Mouse (Mus musculus) urinary bladder, postnatal 25 days (tissue): Measurements from ENCODE around the gene Ankrd34a.

Experiments used
- DNase-seq: peaks from one replicate; pipeline ENCODE4 v3.0.0; 2022; ENCODE audit warnings: low spot score

Gene Ankrd34a

DNA sequence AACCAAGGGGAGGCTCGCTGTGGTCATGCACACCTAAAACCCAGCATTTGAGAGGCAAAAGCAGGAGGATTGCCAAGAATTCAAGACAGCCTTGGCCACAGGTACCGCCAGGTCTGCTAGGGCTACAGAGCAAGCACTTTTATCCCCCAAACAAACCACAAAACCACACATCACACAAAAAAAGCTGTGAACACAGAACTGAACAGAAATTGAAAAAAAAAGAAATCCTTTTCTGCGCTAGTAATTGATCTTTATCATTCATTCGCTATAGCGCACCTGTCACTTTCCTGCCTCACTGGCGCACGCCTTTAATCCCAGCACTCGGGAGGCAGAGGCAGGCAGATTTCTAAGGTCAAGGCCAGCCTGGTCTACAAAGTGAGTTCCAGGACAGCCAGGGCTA lies 33.2 kb upstream of the Ankrd34a start:
- no peak for DNase-seq

DNA sequence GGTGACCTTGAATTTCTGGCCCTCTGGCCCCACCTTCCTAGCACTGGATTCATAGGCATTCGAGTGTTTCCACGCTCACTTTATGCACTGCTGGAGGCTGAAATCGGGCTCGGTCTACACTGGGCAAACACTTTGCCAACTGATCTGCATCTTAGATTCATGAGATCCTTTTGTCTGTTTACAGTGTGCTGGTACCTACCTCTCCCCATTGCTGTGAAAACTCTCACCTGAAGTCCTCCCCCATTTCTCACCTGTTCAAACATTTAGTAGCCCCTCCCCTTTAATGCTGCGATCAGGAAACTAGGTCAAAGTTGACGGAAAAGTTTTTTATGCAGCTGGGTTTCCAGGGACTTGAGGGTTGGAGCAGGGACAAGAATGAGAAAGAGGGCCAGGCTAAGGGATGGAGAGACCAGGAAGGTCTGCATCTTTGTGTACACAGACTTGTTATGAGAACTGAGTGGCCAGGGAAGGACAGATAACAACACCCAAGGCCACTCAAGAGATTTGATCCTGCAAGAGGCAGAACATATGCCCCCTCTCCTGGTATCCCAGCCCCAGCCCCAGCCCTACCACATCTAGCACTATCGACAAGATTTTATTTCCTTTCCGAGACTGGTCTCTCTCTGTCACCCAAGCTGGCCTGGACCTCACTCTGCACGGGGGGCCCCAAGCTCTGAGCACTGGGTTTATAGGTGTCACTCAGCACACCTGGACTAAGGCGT lies 32.4 kb upstream of the Ankrd34a start:
- DNase-seq: no peak

DNA sequence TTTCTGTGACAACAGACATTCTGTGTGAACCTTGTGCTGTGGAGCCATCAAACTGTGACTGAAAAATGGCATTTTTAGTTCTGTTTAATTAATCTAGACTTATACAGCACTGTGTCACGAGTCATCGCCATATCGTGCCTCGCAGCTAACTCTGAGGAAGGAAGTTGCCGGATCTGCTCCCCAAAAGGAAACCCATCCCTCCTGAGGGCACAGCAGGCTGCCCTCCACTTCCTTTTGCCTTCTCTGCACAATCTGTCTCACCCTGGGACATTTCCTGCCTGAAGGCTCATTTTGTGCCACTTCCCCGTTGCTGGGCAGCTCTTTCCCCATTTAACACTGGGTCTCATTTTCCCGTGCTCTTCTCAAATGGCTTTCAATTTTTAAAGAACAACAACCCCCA lies 31.8 kb upstream of the Ankrd34a start:
- no peak for DNase-seq

DNA sequence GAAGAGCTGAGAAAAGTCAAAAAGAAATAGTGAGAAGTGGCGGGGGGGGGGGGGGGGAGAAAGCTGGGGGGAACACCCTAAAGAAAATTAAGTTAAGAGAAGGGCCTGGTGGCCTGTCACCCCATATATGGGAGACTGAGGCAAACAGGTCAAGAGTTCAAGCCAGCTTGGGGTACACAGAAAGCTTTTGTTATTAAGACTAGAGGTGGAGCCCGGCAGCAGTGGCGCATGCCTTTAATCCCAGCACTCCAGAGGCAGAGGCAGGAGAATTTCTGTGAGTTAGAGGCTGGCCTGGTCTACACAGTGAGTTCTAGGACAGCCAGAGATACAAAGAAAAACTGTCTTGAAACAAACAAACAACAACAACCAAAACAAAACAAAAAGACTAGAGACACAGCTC lies 31.3 kb upstream of the Ankrd34a start:
- no peak for DNase-seq

DNA sequence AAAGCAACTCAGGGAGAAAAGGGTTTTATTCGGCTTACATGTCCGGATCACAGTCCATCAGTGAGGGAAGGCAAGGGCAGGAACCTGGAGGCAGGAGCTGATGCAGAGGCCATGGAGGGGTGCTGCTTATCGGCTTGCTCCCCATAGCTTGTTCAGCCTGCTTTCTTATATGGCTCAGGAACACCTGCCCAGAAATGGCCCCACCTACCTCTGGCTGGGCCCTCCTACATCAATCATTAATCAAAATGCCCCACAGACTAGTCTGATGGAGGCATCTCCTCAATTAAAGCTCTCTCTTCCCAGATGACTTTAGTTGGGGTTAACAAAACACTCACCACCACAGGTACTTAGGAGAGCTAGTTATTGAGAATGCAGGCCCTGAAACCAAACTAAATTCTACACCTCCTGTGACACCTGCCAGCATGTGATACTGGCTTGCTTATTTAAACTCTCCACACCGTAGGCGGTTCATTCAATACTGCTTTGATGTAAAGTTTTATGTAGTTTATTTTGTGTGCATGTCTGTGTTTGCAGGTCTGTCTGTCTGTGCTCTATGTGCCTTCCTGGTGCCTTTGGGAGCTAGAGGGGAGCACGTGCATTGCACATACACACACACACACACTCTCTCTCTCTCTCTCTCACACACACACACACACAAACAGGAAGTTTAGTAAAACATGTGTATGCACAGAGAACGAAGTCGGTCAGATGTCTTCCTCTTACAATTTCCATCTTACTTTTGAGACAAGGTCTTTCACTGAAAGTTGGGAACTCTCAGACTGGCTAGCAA lies 29.6 kb upstream of the Ankrd34a start:
- no peak for DNase-seq

DNA sequence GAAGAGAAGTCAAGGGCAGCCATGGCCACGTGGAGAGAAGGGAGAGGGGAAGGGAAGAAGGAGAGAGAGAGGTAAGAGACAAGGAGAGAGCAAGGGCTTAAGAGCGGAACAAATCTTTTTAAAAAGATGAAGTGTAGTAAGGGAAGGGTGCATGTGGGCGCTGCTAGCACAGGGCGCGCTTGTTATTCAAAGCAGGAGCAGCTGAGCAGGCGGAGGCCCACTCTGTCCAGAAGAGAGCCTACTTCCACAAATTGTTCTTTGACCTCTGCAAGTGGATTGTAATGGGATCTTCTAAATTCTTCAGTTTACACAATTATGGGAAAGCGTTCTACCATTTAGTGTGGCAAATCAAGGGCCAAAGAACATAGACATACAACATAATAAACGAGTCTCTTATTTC lies 27.8 kb upstream of the Ankrd34a start:
- DNase-seq: no peak

DNA sequence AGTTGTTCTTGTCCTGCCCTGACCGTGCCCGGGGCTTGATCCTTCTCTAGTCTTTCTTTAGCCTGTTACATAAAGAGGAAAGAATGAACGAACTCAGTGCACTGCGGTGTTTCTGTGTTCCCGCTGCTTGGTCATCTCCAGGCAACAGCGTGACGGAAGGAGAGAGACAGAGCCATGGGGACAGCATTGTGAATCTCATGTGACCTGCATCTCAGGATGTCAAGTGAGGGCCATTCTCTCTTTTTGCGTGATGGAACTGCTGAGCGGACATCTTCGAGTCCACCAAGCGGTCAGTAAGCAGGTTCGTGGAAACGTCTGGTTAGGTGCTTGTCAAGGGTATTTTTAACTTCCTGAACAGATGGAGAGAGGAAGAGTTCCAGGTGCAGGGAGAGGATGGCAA lies 26.9 kb upstream of the Ankrd34a start:
- DNase-seq: no peak

DNA sequence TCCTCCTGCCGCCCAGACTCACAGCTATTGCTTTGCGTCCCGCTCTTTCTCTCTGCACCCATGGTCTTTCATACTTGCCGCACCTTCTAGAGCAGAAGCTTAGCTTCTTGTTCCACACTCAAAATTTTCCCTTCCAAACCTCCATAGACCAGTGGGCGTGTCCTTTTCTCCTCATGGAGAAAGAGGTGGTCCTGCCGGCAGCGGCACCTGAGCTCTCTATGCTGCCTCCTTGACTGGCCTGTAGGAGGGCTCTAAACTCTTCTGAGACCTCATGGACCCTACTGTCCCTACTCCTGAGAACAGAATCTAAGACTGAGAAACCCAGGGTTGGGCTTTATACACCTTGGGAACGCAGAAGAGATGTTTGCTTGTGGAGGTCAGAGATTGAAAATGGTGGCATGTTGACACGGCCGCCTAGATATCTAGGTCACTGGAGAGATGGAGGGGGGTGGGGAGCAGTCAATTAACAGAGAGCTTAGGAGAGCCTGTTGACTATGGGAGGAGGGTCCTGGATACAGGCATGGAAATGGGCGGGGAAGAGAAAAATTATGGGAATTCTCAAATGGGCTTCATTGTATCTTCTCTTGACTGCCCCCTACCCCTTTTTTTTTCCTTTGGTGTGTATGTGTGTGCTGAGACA lies 26.4 kb upstream of the Ankrd34a start:
- DNase-seq: no peak

DNA sequence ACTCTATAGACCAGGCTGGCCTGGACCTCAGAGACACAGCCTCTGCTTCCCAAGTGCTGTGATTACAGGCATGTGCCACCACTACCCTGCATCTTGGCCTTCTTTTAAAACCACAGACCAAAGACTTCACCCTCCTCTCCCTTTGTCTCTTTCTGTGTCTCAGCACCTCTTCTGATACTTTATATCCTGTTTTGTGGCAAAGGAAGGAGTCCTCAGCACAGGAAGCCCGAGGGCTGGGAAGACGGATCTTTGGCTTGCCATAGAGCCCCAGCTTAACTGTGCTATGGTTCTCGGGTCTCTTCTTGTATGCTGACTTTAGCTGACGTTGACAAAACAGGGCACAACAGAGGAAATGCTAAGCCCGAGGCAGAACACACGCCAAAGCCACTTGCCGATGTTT lies 25.8 kb upstream of the Ankrd34a start:
- DNase-seq: no peak

DNA sequence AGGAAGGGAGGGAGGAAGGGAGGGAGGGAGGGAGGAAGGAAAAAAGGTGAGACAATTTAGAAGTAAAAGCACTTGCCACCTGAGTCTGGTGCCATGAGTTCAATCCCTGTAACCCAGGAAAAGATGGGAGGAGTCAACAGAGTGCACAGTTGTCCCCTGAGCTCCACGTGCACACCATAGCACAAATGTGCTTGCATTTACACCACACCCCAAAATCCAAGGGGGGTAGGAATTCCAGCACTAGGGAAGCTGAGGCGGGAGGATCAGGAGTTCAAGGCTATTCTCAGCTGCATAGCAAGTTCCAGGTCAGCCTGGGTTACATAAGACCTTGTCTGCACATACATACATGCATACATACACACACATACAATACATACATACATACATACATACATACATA lies 25.1 kb upstream of the Ankrd34a start:
- DNase-seq: no peak

DNA sequence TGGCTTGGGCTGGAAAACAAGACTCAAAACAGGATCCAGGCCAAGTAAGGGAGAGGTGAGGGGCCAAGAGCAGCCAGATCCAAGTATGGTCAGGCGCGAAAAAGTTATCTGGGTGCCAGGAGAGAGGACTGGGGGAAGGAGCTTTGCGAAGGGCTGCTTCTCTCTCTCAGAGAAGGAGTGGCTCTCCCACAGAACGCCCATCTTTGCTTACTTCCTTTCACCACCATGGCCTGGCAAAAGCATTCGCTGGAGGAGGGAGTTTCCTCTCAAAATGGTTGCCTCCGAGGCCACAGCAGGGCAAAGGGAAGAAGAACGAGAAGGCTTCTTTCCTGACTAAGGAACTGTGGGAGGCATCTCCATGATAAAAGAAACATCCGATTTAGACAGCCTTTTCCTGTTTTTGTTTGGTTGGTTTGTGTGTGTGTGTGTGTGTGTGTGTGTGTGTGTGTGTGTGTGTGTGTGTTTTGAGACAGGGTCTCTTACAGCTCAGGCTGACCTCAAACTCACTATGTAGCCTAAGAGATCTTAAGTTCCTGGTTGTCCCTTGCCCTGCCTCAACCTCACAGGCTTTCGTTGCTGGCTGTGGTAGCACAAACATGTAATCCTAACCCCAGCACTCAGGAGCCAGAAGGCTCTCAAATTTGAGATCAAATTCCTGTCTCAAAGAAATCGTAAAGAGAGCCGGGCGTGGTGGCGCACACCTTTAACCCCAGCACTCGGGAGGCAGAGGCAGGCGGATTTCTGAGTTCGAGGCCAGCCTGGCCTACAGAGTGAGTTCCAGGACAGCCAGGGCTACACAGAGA lies 24.3 kb upstream of the Ankrd34a start:
- DNase-seq: no peak

DNA sequence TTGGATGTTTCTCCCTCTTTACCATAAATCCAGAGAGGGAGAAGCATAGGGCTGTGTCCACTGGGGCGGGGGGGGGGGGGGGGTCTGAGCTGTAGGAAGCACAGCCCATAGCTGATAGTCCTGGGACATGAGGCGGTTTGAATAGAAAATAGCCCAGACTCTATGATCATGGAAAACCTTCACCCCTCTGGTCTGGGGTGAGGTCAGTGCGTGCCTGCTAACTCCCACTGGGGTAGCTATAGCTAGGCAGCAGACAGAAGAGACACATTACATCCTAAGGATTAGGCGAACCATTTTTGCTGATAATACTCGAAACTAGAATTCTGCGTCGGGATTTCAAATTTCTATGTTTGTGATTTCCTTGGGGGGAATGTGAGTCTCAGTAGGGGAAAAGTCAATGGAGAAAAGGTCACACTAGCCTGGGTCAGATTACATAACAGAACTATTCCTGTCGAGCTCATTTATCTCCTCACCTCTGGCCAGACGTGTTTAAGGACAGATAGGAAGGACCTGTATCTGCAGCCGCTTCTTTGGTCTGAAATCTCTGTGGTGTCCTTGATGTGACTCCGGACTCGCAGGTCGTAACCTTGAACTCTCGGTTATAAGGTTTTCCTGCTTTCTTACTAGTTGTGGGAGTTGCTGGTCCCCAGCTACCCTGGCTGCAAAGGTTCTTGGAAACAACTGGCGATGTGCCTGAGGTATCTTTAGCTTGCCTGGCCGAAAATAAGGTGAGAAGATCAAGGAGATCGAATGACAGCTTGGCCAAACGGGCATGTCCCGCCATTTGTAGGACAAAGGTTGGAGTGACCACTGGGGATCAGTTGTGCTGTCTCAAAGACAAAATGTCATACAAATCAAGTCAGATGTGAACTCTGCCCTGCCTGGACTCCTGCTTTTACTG lies 22.6 kb upstream of the Ankrd34a start:
- DNase-seq: no peak

DNA sequence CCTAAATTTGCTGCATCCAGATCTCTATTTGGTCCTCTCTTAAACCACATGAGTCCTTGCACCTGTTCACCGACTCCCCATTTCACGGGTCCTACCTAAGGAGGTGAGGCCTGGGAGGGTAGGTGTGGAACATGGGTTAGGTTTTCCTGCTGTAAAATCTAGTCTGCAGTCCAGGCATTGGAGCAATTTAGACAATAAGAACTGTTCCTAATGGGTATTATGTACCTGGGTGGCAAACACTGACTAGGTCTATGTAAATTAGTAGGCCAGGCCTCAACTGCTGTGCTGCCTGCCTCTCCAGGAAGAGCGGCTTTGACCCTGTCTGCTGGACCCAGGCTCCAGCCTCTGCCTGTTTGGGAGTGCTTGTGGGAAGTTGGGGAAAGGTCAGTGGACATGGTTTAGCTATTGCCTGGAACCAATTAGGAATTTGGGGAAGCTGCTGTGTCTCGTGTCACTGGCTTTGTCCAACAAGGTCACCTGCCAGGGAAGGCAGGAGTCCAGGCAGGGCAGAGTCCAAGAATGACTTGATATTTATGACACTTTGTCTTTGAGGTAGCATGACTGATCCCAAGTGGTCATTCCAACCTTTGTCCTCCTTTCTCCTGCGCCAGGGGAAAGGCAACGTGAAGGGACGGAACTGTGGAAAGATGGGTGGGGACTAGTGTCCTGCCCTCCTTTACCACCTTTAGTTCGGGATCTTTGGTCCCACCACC lies 21.0 kb upstream of the Ankrd34a start:
- DNase-seq: no peak

DNA sequence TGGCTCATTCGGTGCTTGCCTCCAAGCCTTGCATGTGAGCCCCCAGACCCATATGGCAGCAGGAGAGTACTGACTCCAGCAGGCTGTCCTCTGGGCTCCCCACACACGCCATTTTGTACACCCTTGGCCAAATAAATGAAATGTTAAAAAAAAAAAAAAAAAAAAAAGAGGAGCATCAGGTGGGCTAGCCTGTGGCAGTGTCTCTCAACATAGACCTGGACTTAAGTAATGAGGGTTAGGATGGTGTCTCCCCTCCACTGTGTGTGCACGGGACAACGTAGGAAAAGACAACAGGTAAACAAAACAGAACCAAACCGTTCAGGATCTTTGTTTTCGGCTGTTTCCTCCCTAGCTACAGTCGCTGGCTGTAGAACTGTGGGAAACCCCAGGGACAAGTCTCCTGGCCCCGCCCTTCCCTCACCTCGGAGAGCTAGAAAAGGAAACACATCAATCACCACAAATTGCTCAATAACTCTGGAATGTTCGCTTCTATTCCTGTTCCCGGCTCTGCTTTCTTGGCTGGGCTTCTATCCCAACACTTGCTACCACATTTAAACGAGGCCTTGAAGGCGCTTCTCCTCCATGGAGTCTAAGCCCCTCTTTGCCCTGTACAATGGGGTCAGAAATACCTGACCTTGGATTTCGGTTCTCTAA lies 20.3 kb upstream of the Ankrd34a start:
- peak; percentile 38 for DNase-seq

DNA sequence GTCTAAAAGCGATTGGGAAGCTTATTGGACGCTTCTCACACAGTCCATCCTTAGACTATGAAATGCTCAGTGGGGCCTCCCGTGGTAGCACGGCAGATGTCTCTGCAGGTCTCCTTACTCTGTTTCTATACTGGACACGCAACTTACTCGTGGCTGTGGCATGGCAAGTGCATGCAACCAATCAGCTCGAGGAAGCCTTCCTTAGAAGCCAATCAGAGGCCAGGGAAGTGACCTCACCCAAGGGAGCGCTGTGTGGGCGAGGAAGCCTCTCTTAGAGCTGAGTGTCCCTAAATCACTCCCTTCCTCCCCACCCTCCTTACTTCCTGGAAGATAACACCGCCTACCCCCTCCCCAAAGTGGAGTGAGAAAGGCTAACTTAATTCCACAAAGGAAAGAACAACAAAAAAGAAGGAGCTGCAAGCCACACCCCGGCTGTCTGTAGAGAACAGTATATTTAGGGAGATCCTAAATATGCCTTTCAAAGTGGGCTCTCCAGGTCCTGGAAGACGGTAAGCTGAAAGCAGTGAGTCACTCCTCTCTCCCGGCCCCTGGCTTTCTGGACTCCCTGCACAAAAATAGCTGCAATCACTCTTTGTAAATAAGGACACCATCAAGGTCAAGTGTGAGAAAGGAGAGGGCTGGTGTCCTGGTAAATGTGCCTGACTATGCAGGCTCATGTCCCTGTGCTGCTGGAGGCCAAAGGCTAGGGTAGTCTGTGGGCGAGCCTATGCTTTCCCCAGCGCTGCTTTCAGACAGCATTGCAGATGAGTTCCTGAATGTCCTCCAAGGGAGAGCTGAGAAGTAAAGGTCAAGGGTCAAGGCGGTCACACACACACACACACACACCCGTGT lies 19.5 kb upstream of the Ankrd34a start, which contains the start of gene Gm16253:
TSS of gene Gm16253 (plus strand) at position 295 of the 852 bp plus-strand sequence.
- DNase-seq: peak; percentile 76

DNA sequence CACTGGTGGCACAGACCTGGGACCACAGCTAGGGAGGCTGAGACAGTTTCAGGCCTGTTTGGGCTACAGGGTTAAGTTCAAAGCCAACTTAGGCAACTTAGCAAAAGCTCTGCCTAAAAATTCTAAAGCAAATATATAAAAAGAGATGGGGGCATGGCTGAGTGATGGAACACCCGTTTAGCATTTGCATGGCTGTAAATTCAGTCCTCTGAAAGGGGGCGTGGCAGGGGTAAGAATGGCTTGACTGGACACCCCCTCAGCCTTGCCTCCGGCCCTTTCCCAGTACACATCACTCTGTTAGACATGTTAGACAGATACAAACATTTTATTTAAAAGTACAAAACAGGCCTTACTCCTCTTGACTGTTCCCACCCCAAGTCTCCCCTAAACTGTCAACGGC lies 18.9 kb upstream of the Ankrd34a start:
- DNase-seq: no peak

DNA sequence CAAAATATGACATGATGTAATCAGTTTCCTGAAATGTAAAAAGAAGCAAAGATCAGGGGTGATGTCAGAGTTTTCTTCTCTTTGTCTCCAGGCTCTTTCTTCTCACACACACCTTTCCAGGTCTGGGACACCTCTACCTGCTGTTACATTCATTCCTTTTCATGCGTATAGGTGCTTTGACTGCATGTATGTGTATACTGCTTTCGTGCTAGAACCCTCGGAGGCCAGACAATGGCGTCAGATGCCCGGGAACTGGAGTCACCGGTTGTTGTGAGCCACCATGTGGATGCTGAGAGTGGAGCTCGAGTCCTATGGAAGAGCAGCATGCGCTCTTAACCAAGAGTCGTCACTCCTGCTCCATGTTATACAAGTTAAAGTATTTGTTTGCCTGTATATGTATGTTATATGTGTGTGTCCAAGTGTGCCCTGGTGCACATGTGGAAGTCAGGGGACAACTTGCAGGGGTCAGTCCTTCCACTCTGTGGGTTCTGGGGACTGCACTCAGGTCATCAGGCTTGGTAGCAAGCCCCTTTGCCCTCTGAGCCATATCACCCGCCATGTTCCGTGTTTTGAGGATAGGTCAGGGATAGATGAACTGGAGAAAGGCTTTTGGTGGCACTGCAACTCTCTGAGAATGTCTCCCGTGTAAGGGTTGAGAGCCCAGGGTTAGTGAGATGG lies 17.7 kb upstream of the Ankrd34a start:
- DNase-seq: no peak

DNA sequence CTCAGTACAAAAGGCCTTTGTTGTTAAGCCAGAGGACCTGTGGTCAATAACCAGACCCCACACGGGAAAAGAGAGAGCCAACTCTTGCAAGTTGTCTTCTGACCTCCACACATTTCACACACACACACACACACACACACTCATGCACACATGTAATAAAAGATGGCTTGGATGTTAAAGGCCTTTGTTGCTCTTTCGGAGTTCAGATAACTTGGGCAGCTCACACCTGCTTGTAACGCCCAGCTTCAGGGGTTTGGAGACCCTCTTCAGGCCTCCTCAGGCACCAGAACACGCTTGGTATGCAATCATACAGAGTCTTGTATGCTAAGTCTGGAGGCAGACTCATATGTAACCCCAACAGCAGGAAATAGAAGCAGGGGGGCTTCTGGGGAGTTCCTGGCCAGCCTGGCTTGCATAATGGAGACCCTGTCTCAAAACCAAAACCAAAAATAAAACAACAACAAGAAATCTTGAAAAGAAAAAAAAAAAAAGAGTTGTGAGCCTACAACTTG lies 17.1 kb upstream of the Ankrd34a start:
- no peak for DNase-seq
